Comparison of ENCODE assay signal across 21 mouse cellular contexts in the genomic region with DNA sequence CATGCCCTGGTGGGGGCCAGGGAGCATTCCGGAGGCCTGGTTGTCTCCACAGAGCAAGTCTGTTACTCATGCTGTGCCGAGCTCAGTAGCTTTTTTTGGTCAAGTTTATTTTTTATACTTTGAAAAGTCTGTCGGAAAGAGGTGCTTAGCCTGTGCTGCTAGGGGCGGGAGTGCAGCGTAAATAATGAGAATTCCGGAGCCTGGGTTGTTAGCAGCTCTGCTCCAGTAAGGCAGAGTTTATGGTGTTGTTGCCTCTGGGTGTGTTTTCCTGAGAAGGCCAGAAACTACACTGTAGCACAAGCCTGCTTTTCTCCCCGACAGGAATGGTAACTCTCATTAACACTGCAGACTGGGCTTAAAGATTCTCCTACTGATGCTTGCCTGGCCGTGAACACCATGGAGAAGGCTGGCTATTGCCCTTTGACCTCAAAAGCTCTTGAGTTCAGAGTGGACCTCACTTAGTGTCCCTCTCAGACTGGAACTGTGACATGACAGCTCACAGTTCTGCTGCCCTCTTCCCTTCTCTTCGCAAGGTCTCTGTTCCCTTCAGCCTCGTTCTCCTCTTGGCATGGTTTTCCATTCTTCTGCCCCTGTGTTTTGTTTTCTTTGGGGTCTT. TPM values are rescaled to one million over a fixed set of nuclear protein-coding genes. Genes with fewer than 3 reads are reported as not detected.
DNase-seq lines count a peak whose midpoint lies in the region; ATAC-seq and TF ChIP-seq lines count a peak whose summit lies in the region.
"Had no signal": no experiment of that assay in that cellular context is flagged by ENCODE, and none has a peak within 500 bp of the region (broad histone marks: within the 10 kb centered on the region; RNA-seq: fewer than 3 reads in every experiment).

No protein-coding gene starts in this region.

- no peaks in the 10 kb centered on the region for H3K36me3 ChIP-seq in kidney, adult 2 months (ENCODE audit: control insufficient read depth, insufficient read depth, low read length)
- peaks cover 84% of the 10 kb centered on the region for H3K36me3 ChIP-seq in E14TG2a.4 (ENCODE audit: insufficient read depth, low read length)
- H3K36me3 ChIP-seq in limb, embryonic 10.5 days = no peaks in the 10 kb centered on the region
- no peaks in the 10 kb centered on the region for H3K36me3 ChIP-seq in intestine, embryonic 15.5 days
- H3K36me3 ChIP-seq: forebrain, embryonic 12.5 days; heart, embryonic 13.5 days; midbrain, embryonic 15.5 days had no signal

- H3K27me3 ChIP-seq in cerebellum, adult 2 months (ENCODE audit: control insufficient read depth, insufficient read depth, low read length) = no peaks in the 10 kb centered on the region
- H3K27me3 ChIP-seq in kidney, adult 2 months (replicated peaks; ENCODE audit: control insufficient read depth, insufficient read depth, low read length) = no peaks in the 10 kb centered on the region
- H3K27me3 ChIP-seq in E14TG2a.4 (ENCODE audit: insufficient read depth, low read length) = no peaks in the 10 kb centered on the region
- no peaks in the 10 kb centered on the region for H3K27me3 ChIP-seq in limb, embryonic 10.5 days (ENCODE audit: low read depth, poor library complexity, severe bottlenecking)
- H3K27me3 ChIP-seq in intestine, embryonic 15.5 days (replicated peaks) = no peaks in the 10 kb centered on the region
- H3K27me3 ChIP-seq: forebrain, embryonic 12.5 days; heart, embryonic 13.5 days; megakaryocyte, embryonic 14.5 days; midbrain, embryonic 15.5 days; Patski had no signal

- H3K9me3 ChIP-seq in E14TG2a.4 (ENCODE audit: low read length) = no peaks in the 10 kb centered on the region
- no peaks in the 10 kb centered on the region for H3K9me3 ChIP-seq in limb, embryonic 10.5 days (replicated peaks)
- no peaks in the 10 kb centered on the region for H3K9me3 ChIP-seq in intestine, embryonic 15.5 days
- H3K9me3 ChIP-seq: forebrain, embryonic 12.5 days; heart, embryonic 13.5 days; megakaryocyte, embryonic 14.5 days; midbrain, embryonic 15.5 days had no signal

- H3K27ac ChIP-seq in cerebellum, adult 2 months (ENCODE audit: insufficient read depth, low read length) = peak overlapping the region; percentile 79
- H3K27ac ChIP-seq in kidney, adult 2 months (ENCODE audit: insufficient read depth, low read depth, low read length) = peak overlapping the region; percentile 12
- H3K27ac ChIP-seq in limb, embryonic 10.5 days = peak overlapping the region; percentile 15; the same call in 1 of the 2 replicates
- no peak overlapping the region for H3K27ac ChIP-seq in intestine, embryonic 15.5 days
- H3K27ac ChIP-seq: forebrain, embryonic 12.5 days; heart, embryonic 13.5 days; liver, embryonic 14.5 days; midbrain, embryonic 15.5 days had no signal

- H3K4me1 ChIP-seq in cerebellum, adult 2 months (ENCODE audit: control insufficient read depth, insufficient read depth, low read length) = peaks cover 36% of the 10 kb centered on the region
- H3K4me1 ChIP-seq in kidney, adult 2 months (ENCODE audit: control insufficient read depth, insufficient read depth, low read length) = peaks cover 51% of the 10 kb centered on the region
- peaks cover 93% of the 10 kb centered on the region for H3K4me1 ChIP-seq in E14TG2a.4 (replicated peaks; ENCODE audit: low read depth, low read length)
- H3K4me1 ChIP-seq in limb, embryonic 10.5 days = peaks cover 25% of the 10 kb centered on the region
- no peaks in the 10 kb centered on the region for H3K4me1 ChIP-seq in intestine, embryonic 15.5 days (replicated peaks)
- H3K4me1 ChIP-seq: forebrain, embryonic 12.5 days; midbrain, embryonic 15.5 days had no signal

- DNase-seq in cerebellum, adult 2 months = peak in 1 of 2 experiments; percentile 46
- DNase-seq in cerebellum, adult 18-20 months = no peak
- peak; percentile 55 for DNase-seq in kidney, adult 2 months
- DNase-seq in kidney, adult 8-10 months = no peak
- no peak for DNase-seq in limb, embryonic 10.5 days (ENCODE audit: low spot score)
- DNase-seq: adrenal gland, postnatal 25 days; heart, postnatal 4 days; right cerebral cortex, adult 18-20 months; thymus, adult 18-20 months had no signal

- no peak overlapping the region for H3K4me3 ChIP-seq in cerebellum, adult 2 months (replicated peaks; ENCODE audit: insufficient read depth, low read depth, low read length)
- no peak overlapping the region for H3K4me3 ChIP-seq in kidney, adult 2 months (ENCODE audit: insufficient read depth, low read depth, low read length)
- peak overlapping the region; percentile 32 for H3K4me3 ChIP-seq in E14TG2a.4 (replicated peaks; ENCODE audit: low read length)
- no peak overlapping the region for H3K4me3 ChIP-seq in limb, embryonic 10.5 days
- no peak overlapping the region for H3K4me3 ChIP-seq in intestine, embryonic 15.5 days (replicated peaks)
- H3K4me3 ChIP-seq: forebrain, embryonic 12.5 days; heart, embryonic 13.5 days; megakaryocyte, embryonic 14.5 days; midbrain, embryonic 15.5 days had no signal

- WGBS in cerebellum, adult 2 months = 11% methylated on average over 10 of the region's 10 CpGs
- 33% methylated on average over 10 of the region's 10 CpGs for WGBS in kidney, adult 2 months
- 63% methylated on average over 10 of the region's 10 CpGs for WGBS in limb, embryonic 10.5 days
- WGBS in intestine, embryonic 15.5 days = 52% methylated on average over 10 of the region's 10 CpGs

- H3K4me2 ChIP-seq in intestine, embryonic 15.5 days (replicated peaks) = no peak overlapping the region
- H3K4me2 ChIP-seq: forebrain, embryonic 12.5 days; heart, embryonic 13.5 days; midbrain, embryonic 15.5 days had no signal

- no peak for ATAC-seq in intestine, embryonic 15.5 days
- ATAC-seq in erythroblast, adult 5-6 weeks (replicated peaks; ENCODE audit: low FRiP score, poor library complexity, severe bottlenecking) = no peak
- ATAC-seq: activated CD4-positive, CD25-positive, alpha-beta regulatory T cell, adult 4 months; hindbrain, embryonic 16.5 days; lung, postnatal 0 days; midbrain, embryonic 15.5 days; Patski had no signal

- TF ChIP-seq POLR2A in cerebellum, adult 2 months (IDR thresholded peaks at IDR 0.05; ENCODE audit: borderline replicate concordance, insufficient read depth, low read length) = no peak
- no peak for TF ChIP-seq POLR2A in kidney, adult 2 months (IDR thresholded peaks at IDR 0.05; ENCODE audit: low read depth, low read length)

- no peak overlapping the region for H3K9ac ChIP-seq in intestine, embryonic 15.5 days
- H3K9ac ChIP-seq: forebrain, embryonic 12.5 days; heart, embryonic 13.5 days; liver, embryonic 14.5 days; midbrain, embryonic 15.5 days had no signal

- TF ChIP-seq CTCF in cerebellum, adult 2 months (IDR thresholded peaks at IDR 0.05; ENCODE audit: borderline replicate concordance, insufficient read depth, low read depth, low read length) = no peak
- TF ChIP-seq CTCF in kidney, adult 2 months (conservative IDR thresholded peaks at IDR 0.05; ENCODE audit: insufficient read depth, insufficient read length, low read depth, low read length) = no peak
- no peak for TF ChIP-seq CTCF in E14TG2a.4 (conservative IDR thresholded peaks at IDR 0.05; ENCODE audit: low read length)

RNA-seq across cellular contexts. Expression of gene Klf9, which starts 18.9 kb away (rescaled TPM):
- 93.5 and 97.3 TPM in 2 replicates for polyA plus RNA-seq in cerebellum, adult 2 months (2012; rRNA removed)
- polyA plus RNA-seq in kidney, adult 2 months (2012; rRNA removed) = 59.3 and 62.3 TPM in 2 replicates
- polyA plus RNA-seq in limb, embryonic 10.5 days (2016; fragmentation: Nextera tagmentation; extraction: Ambion mirVana) = 0.74 and 1.3 TPM in 2 replicates
- polyA plus RNA-seq in intestine, embryonic 15.5 days (2015; fragmentation: Nextera tagmentation; extraction: Ambion mirVana) = 3.9 and 4.6 TPM in 2 replicates
- 2.5 TPM in 2 replicates for total RNA-seq in erythroblast, adult 5-6 weeks (2015; ENCODE audit: low replicate concordance)
- 1.8 and 6.1 TPM in 2 replicates for total RNA-seq in erythroblast, adult 5-6 weeks (2017; ENCODE audit: low replicate concordance)

Comparison
In these comparisons a context has a peak if more than half of its experiments do, and no peak if none do; other contexts are left out.
1. RNA of gene Klf9, which starts 18.9 kb away (polyA plus RNA-seq): 93.5 to 97.3 TPM in cerebellum, adult 2 months and 59.3 to 62.3 TPM in kidney, adult 2 months; 3.9 to 4.6 TPM in intestine, embryonic 15.5 days and 0.74 to 1.3 TPM in limb, embryonic 10.5 days; every median in the first group is over 10 times any median in the second.